ENCODE assay signal across 9 mouse cellular contexts in genomic region chr13:102898374-102899131, GRCm38 (mm10).
A peak's percentile ranks its signal among the peaks of the same experiment; 100 is the strongest.
DNase-seq lines count a peak whose midpoint lies in the region; ATAC-seq lines count a peak whose summit lies in the region.
"Had no signal": no experiment of that assay in that cellular context is flagged by ENCODE, and none has a peak within 500 bp of the region (broad histone marks: within the 10 kb centered on the region; RNA-seq: fewer than 3 reads in every experiment).

No protein-coding gene starts in this region.

- H3K9me3 ChIP-seq in hindbrain, embryonic 13.5 days, result no peaks in the 10 kb centered on the region
- H3K9me3 ChIP-seq in hindbrain, embryonic 12.5 days (replicated peaks), result no peaks in the 10 kb centered on the region
- H3K9me3 ChIP-seq in kidney, embryonic 14.5 days (ENCODE audit: control insufficient read depth, low read length), result no peaks in the 10 kb centered on the region
- no peaks in the 10 kb centered on the region for H3K9me3 ChIP-seq in megakaryocyte, embryonic 14.5 days

- no peak overlapping the region for H3K4me2 ChIP-seq in hindbrain, embryonic 13.5 days
- no peak overlapping the region for H3K4me2 ChIP-seq in hindbrain, embryonic 12.5 days (replicated peaks)
- peak overlapping the region; percentile 8; the same call in 1 of the 2 replicates for H3K4me2 ChIP-seq in kidney, embryonic 14.5 days (replicated peaks; ENCODE audit: low read depth, low read length)

- H3K27me3 ChIP-seq in hindbrain, embryonic 13.5 days, result no peaks in the 10 kb centered on the region
- no peaks in the 10 kb centered on the region for H3K27me3 ChIP-seq in hindbrain, embryonic 12.5 days
- H3K27me3 ChIP-seq in kidney, embryonic 14.5 days (ENCODE audit: control insufficient read depth, insufficient read depth, low read length), result no peaks in the 10 kb centered on the region
- H3K27me3 ChIP-seq in megakaryocyte, embryonic 14.5 days (replicated peaks), result no peaks in the 10 kb centered on the region

- WGBS in hindbrain, embryonic 13.5 days, result 55% methylated on average over 15 of the region's 15 CpGs
- 59% methylated on average over 15 of the region's 15 CpGs for WGBS in hindbrain, embryonic 12.5 days
- 28% methylated on average over 15 of the region's 15 CpGs for WGBS in kidney, embryonic 14.5 days

- H3K36me3 ChIP-seq in hindbrain, embryonic 13.5 days, result no peaks in the 10 kb centered on the region
- no peaks in the 10 kb centered on the region for H3K36me3 ChIP-seq in hindbrain, embryonic 12.5 days
- H3K36me3 ChIP-seq in kidney, embryonic 14.5 days (ENCODE audit: control insufficient read depth, insufficient read depth, low read length), result no peaks in the 10 kb centered on the region
- peaks cover 45% of the 10 kb centered on the region for H3K36me3 ChIP-seq in megakaryocyte, embryonic 14.5 days (replicated peaks; ENCODE audit: low read length)

- peak; percentile 34; the same call in 1 of the 2 replicates for ATAC-seq in hindbrain, embryonic 13.5 days (ENCODE audit: low FRiP score)
- no peak; the same call in 1 of the 2 replicates for ATAC-seq in hindbrain, embryonic 12.5 days (ENCODE audit: low FRiP score)
- peak; percentile 76 for ATAC-seq in kidney, embryonic 14.5 days (ENCODE audit: low FRiP score, low TSS enrichment)
- no peak for ATAC-seq in CD4-positive, CD25-positive, alpha-beta regulatory T cell, adult 4 months

- H3K4me3 ChIP-seq in hindbrain, embryonic 13.5 days, result no peak overlapping the region
- H3K4me3 ChIP-seq in hindbrain, embryonic 12.5 days, result no peak overlapping the region
- H3K4me3 ChIP-seq in kidney, embryonic 14.5 days (ENCODE audit: low read length), result no peak overlapping the region
- peak overlapping the region; percentile 88 for H3K4me3 ChIP-seq in megakaryocyte, embryonic 14.5 days (replicated peaks)

- H3K9ac ChIP-seq in hindbrain, embryonic 13.5 days, result no peak overlapping the region
- H3K9ac ChIP-seq in hindbrain, embryonic 12.5 days, result no peak overlapping the region
- H3K9ac ChIP-seq in kidney, embryonic 14.5 days (ENCODE audit: low read depth, low read length), result no peak overlapping the region

- peak overlapping the region; percentile 40; the same call in 1 of the 2 replicates for H3K27ac ChIP-seq in hindbrain, embryonic 13.5 days
- H3K27ac ChIP-seq in hindbrain, embryonic 12.5 days, result no peak overlapping the region
- peak overlapping the region; percentile 52; the same call in 1 of the 2 replicates for H3K27ac ChIP-seq in kidney, embryonic 14.5 days (ENCODE audit: low read depth, low read length)
- H3K27ac ChIP-seq: macrophage had no signal

- DNase-seq in adrenal gland, postnatal 14 days, result peak; percentile 85
- peak; percentile 65 to 68 for DNase-seq in heart, adult 18-20 months
- DNase-seq in embryo, embryonic 10 days (ENCODE audit: low spot score), result no peak

- peaks cover 30% of the 10 kb centered on the region for H3K4me1 ChIP-seq in hindbrain, embryonic 13.5 days (replicated peaks)
- peaks cover 39% of the 10 kb centered on the region for H3K4me1 ChIP-seq in hindbrain, embryonic 12.5 days
- H3K4me1 ChIP-seq in kidney, embryonic 14.5 days (ENCODE audit: control insufficient read depth, insufficient read depth, low read length), result peaks cover 43% of the 10 kb centered on the region
- H3K4me1 ChIP-seq in megakaryocyte, embryonic 14.5 days, result peaks cover 90% of the 10 kb centered on the region

Comparison
In these comparisons a context has a peak if more than half of its experiments do, and no peak if none do; other contexts are left out.
1. ATAC-seq: peak in hindbrain, embryonic 13.5 days (single experiment) and kidney, embryonic 14.5 days (single experiment); none in hindbrain, embryonic 12.5 days (single experiment) and CD4-positive, CD25-positive, alpha-beta regulatory T cell, adult 4 months (single experiment).